Comparison of ENCODE assay signal across 26 mouse cellular contexts in the genomic region with DNA sequence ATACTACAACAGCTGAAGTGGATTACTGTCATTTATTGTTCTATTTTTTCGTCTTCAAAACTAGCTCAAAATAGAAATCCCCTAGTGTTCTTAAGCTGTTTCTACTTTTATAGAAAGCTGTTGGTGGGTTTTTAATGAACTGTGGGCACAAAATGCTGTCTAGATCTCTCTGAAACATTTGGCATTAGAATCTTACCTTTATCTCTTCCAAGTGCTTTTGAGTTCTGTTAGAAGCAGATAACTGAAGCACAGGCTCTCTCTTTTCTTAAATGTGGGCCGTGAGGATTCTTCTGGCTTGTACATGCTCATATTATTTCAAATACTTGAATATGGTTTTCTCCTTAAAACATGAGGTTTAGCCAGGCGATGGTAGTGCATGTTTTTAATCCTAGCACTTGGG.
"Had no signal": no experiment of that assay in that cellular context is flagged by ENCODE, and none has a peak within 500 bp of the region (broad histone marks: within the 10 kb centered on the region; RNA-seq: fewer than 3 reads in every experiment).

No protein-coding gene starts in this region.

- H3K4me1 ChIP-seq: embryonic facial prominence, embryonic 10.5 days; embryonic facial prominence, embryonic 12.5 days; embryonic facial prominence, embryonic 13.5 days; embryonic facial prominence, embryonic 15.5 days; forebrain, embryonic 10.5 days; forebrain, embryonic 12.5 days; forebrain, embryonic 13.5 days; forebrain, embryonic 15.5 days; heart, embryonic 10.5 days had no signal

- H3K9ac ChIP-seq: embryonic facial prominence, embryonic 12.5 days; embryonic facial prominence, embryonic 13.5 days; embryonic facial prominence, embryonic 15.5 days; forebrain, embryonic 12.5 days; forebrain, embryonic 13.5 days; forebrain, embryonic 15.5 days; forebrain, postnatal 0 days had no signal

- DNase-seq: cerebellum, adult 9-10 months; cerebellum, adult 9-11 months; cerebellum, postnatal 10 days; cerebellum, postnatal 14 days; cerebellum, postnatal 25 days; cerebellum, postnatal 36 days; embryo, embryonic 11 days; forebrain, postnatal 0 days; gastrocnemius, adult 2 months; gastrocnemius, postnatal 10 days; gastrocnemius, postnatal 14 days; gastrocnemius, postnatal 25 days; gastrocnemius, postnatal 36 days; heart, adult 18-20 months; heart, adult 2 months had no signal

- H3K9me3 ChIP-seq: embryonic facial prominence, embryonic 12.5 days; embryonic facial prominence, embryonic 13.5 days; embryonic facial prominence, embryonic 15.5 days; forebrain, embryonic 10.5 days; forebrain, embryonic 12.5 days; forebrain, embryonic 15.5 days; heart, embryonic 10.5 days had no signal

- H3K4me3 ChIP-seq: embryonic facial prominence, embryonic 10.5 days; embryonic facial prominence, embryonic 12.5 days; embryonic facial prominence, embryonic 13.5 days; embryonic facial prominence, embryonic 15.5 days; erythroblast, embryonic 14.5 days; forebrain, embryonic 10.5 days; forebrain, embryonic 12.5 days; forebrain, embryonic 13.5 days; forebrain, embryonic 15.5 days; gastrocnemius, adult 2 months; heart, adult 2 months; heart, embryonic 10.5 days had no signal

- ATAC-seq: forebrain, embryonic 13.5 days; forebrain, embryonic 15.5 days; forebrain, embryonic 16.5 days; forebrain, postnatal 0 days had no signal

- H3K27ac ChIP-seq: embryonic facial prominence, embryonic 10.5 days; embryonic facial prominence, embryonic 12.5 days; embryonic facial prominence, embryonic 13.5 days; embryonic facial prominence, embryonic 15.5 days; forebrain, embryonic 10.5 days; forebrain, embryonic 12.5 days; forebrain, embryonic 13.5 days; forebrain, embryonic 15.5 days; gastrocnemius, adult 2 months; heart, adult 2 months; heart, embryonic 10.5 days had no signal

- H3K36me3 ChIP-seq: embryonic facial prominence, embryonic 10.5 days; embryonic facial prominence, embryonic 12.5 days; embryonic facial prominence, embryonic 13.5 days; embryonic facial prominence, embryonic 15.5 days; forebrain, embryonic 10.5 days; forebrain, embryonic 12.5 days; forebrain, embryonic 15.5 days; heart, embryonic 10.5 days had no signal

- H3K4me2 ChIP-seq: embryonic facial prominence, embryonic 12.5 days; embryonic facial prominence, embryonic 13.5 days; embryonic facial prominence, embryonic 15.5 days; forebrain, embryonic 12.5 days; forebrain, embryonic 13.5 days; forebrain, embryonic 15.5 days had no signal

- H3K27me3 ChIP-seq: embryonic facial prominence, embryonic 12.5 days; embryonic facial prominence, embryonic 13.5 days; embryonic facial prominence, embryonic 15.5 days; forebrain, embryonic 12.5 days; forebrain, embryonic 13.5 days; forebrain, embryonic 15.5 days had no signal
